Mouse (Mus musculus): ENCODE data around the gene Igfbp7.

Igfbp7 gene

GRCm38 (mm10) chr5:77349971-77350658 is 57.7 kb downstream of the Igfbp7 start:
- DNase-seq (ENCODE audit: low spot score): no peak

GRCm38 (mm10) chr5:77348901-77349300 is 58.9 kb downstream of the Igfbp7 start:
- DNase-seq (ENCODE audit: low spot score): no peak

DNA sequence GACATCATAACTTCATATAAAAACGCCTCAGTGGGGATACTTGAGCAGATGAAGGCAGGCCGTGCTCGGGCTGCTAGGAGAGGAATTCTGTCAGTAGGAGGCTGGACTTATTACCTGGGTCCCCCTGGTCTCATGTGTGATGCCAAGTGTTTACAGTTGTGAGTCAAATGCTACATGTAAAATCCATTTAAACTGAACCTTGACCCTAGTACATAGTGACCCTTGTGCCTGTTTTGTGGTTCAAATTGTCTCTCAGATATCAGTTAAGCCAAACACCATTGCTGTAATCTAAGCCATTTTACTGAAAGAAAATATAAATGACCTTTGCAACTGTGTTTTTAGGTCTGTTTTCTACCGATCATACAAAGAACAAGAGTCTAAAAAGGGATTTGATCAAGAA is 67.8 kb downstream of the Igfbp7 start:
- DNase-seq (ENCODE audit: low spot score): no peak

DNA sequence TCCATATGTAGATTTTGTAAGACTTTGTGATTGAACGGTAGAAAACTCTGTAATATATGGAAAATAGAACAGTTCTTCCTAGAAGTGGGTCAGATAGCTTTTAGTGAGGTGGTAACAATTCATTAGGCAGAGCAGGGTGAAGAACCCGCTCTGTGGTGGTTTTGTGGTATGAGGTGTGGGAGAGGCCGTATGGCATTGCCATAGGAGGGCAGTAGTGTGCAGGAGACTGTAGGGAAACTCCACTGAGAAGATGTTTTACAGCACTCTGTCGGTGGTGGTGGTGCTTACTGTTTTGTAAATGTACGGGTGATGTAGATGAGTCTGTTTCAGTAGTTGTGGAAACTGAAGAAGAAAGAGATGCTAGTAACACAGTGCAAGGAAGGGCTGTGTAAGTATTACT is 77.7 kb downstream of the Igfbp7 start:
- no peak for DNase-seq (ENCODE audit: low spot score)

DNA sequence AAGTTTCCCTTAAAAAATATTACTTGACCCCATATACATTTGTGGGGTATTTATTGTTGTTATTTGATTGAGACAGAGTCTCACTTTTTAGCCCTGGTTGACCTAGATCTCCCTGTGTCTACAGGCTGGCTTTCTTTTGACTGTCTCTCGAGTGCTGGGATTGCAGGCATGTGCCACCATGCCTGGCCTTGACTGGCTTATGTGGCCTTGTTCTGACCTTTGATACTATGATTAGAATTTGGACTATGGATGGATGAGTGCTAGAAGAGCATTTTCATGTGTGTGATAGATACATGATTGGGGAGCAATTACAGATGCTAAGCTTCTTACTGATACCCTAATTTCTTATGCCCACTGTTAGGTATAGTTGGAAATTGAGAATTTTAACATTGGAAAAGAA is 82.9 kb downstream of the Igfbp7 start:
- DNase-seq (ENCODE audit: low spot score): no peak

DNA sequence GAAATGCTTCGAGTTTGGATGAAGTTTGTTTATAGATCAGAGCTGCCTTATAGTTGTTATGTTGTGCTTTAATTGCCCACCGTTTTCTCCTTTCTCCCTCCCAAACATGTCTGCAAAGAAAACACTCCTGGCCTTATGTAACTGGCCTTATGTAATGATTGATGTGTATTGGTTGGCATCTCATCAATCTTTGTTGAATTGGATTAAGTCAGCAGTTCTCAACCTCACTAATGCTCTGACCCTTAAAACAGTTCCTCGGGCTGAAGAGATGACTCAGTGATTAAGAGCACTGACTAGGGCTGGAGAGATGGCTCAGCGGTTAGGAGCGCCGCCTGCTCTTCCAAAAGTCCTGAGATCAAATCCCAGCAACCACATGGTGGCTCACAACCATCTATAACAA is 92.9 kb downstream of the Igfbp7 start:
- no peak for DNase-seq (ENCODE audit: low spot score)

GRCm38 (mm10) chr5:77314206-77314605 is 93.6 kb downstream of the Igfbp7 start:
- DNase-seq (ENCODE audit: low spot score): no peak

GRCm38 (mm10) chr5:77309924-77310772 is 97.7 kb downstream of the Igfbp7 start, which contains the start of the genes Noa1 and Polr2b:
Gene Noa1 (minus strand): TSS chr5:77310084.
Gene Polr2b (plus strand): TSS chr5:77310147.
- peak; percentile 98 for DNase-seq (ENCODE audit: low spot score)

DNA sequence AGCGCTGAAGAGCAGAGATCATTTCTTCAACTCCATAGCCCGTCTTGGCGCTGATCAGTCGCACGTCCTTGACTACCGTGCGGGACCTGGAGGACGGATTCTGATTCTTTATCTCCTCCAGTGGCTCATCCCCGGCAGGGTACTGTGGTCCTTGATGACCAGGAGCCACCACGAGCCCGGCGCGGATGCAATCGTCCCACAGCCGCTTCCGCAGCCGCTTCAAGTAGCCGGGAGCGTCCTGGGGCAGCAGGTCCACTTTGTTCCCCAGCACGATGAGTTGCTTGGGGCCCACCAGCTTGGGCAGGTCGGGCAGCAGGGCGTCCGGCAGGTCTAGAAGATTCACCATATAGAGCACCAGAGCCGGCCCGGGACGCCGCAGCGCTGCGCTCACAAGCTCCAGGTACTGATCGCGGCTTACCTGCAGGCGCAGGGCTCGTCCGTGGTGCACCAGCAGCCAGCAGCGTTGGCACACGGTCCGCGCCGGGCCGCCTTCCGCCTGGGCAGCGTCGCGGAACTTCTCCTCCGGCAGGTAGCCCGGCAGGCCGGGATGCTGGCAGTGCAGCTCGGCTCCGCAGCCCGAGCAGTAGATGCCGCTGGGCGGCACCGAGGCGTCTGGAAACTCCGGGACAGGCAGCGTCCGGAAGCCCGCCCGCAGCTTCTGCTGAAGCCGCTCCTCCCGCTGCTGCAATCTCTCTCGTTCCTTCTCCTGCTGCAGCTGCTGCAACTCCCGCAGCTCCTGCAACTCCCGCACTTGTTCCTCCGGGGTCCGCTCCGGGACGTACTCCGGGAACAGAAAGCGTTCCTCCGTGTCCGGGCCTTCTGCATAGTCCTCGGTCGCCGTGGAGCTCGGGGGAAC is 98.6 kb downstream of the Igfbp7 start:
- no peak for DNase-seq (ENCODE audit: low spot score)

DNA sequence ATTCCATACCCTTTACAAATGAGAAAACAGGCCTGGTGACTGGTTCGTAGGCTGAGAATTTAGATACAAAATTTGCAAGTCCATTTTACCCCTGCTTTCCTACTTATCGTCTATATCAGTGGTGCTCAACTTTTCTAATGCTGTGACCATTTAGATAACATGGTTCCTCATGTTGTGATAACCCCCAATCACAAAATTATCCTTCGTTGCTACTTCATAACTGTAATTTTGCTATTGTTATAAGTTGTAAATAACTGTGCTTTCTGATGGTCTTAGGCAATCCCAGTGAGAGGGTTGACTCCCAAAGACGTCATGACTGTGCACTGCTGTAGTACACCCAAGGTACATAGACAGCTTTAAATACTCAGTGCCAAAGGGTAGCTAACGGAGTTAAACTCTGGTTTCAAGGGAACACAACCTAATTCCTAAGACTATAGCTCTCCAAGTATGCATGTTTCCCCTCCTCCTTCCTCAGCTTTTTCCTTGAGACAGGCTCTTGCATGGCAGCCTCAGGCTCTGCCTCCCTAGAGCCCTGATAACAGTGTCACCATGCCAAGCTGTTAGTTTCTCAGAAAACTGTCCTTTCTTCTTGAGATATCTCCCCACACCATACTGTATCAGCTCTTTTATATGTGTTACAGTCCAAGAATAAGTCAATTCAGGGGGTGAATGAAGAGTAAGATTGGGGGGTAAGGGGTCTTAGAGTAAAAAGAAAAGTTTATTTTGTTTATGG is 99.9 kb downstream of the Igfbp7 start:
- DNase-seq (ENCODE audit: low spot score): no peak

GRCm38 (mm10) chr5:77301296-77301903 is 106.4 kb downstream of the Igfbp7 start:
- no peak for DNase-seq (ENCODE audit: low spot score)

DNA sequence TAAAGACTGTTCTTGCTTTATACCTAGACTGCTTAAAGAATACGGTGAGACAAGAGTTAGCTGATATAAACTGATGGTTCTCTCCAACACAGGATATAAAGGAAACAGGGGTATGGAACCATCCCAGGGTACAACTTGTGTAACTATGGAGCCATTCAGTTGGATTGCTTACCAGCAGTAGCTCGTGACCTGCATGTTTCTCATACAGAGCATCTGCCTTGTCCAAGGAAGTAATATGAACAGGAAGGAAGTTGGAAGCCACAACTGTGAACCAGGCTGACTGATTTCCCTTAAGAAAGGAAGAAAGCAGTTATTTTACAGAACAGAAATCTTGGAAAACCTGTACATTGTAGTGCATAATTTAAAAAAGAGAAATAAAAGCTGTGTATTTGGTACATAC is 108.4 kb downstream of the Igfbp7 start:
- no peak for DNase-seq (ENCODE audit: low spot score)

All from testis, postnatal 14 days (tissue).